Mouse (Mus musculus) heart, embryonic 16.5 days (tissue): Measurements from ENCODE around the gene P3h3. TPM values are rescaled to one million over a fixed set of nuclear protein-coding genes. Genes with fewer than 3 reads are reported as not detected.
"Not testable (repeated sequence)": the region's sequence is repeated elsewhere in the genome, so short reads cannot be mapped to it uniquely, and the experiment has no call there.

Experiments
- ATAC-seq: fragments of 200-750 bp; cut with Nextera tagmentation; replicated peaks from 2 replicates; pipeline ENCODE4 v1.8.0; 2017; ENCODE audit warnings: moderate number of reproducible peaks; ENCODE audit not compliant: insufficient read depth, low FRiP score; ENCODE audit errors: extremely low read depth
- H3K27ac ChIP-seq: fragments of 300-500 bp; sonication (generic); 2 replicates; pipeline ENCODE4 v1.5.1; 2014; ENCODE audit warnings: mild to moderate bottlenecking, low read length, control low read depth, moderate library complexity
- H3K27me3 ChIP-seq: fragments of 300-500 bp; sonication (generic); 2 replicates; pipeline ENCODE4 v1.6.1; 2014; ENCODE audit warnings: low read length, mixed read lengths; ENCODE audit not compliant: control insufficient read depth, insufficient read depth
- H3K36me3 ChIP-seq: fragments of 300-500 bp; sonication (generic); 2 replicates; pipeline ENCODE4 v1.6.1; 2014; ENCODE audit not compliant: control insufficient read depth, insufficient read depth
- H3K4me1 ChIP-seq: fragments of 300-500 bp; sonication (generic); 2 replicates; pipeline ENCODE4 v1.6.1; 2014; ENCODE audit warnings: low read length, mixed read lengths; ENCODE audit not compliant: control insufficient read depth, insufficient read depth
- H3K4me2 ChIP-seq: fragments of 300-500 bp; sonication (generic); 2 replicates; pipeline ENCODE4 v1.6.1; 2014; ENCODE audit warnings: low read depth, mild to moderate bottlenecking, control low read depth, low read length
- H3K4me3 ChIP-seq: fragments of 300-500 bp; sonication (generic); 2 replicates; pipeline ENCODE4 v1.5.1; 2014; ENCODE audit warnings: mild to moderate bottlenecking, control low read depth, low read length
- H3K9ac ChIP-seq: fragments of 300-500 bp; sonication (generic); 2 replicates; pipeline ENCODE4 v1.6.1; 2014; ENCODE audit warnings: low read length, control low read depth
- H3K9me3 ChIP-seq: fragments of 300-500 bp; sonication (generic); replicated peaks from 2 replicates; pipeline ENCODE4 v1.6.1; 2016; ENCODE audit warnings: low read length; ENCODE audit not compliant: control insufficient read depth
- WGBS: fragments of 180-500 bp; shearing (Covaris S2); extraction: QIAGEN DNeasy Blood & Tissue Kit; methylation state at CpG from one replicate; pipeline ENCODE4 v1.1.7; 2014; 5-methylcytosine and 5-hydroxymethylcytosine counted together
- polyA plus RNA-seq: library from polyadenylated mRNA; unstranded; fragments of >200 nt; fragmentation: Nextera tagmentation; extraction: Ambion mirVana; gene quantifications from 2 replicates; pipeline ENCODE4 v1.2.1, GENCODE M21; 2015

P3h3 gene
- polyA plus RNA-seq, 1 experiment from 2014 or later = 12.3 TPM

DNA sequence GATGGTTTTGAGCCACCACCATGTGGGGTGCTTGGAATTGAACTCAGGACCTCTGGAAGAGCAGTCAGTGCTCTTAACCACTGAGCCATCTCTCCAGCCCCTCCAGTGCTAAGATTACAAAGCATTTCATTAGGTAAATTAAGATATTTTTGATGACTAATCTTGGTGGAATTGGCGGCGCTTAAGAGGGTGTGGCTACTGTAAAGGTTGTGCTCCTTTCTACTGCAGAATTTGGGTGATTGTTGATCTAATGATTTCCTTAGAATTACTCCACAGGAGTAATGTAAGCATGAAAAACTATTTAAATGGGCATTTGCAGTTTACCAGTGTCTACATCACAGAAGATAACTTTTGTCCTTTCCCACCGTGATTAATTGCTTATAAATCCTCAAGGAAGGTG lies 53.2 kb downstream of the P3h3 start:
- H3K4me1 ChIP-seq = peaks cover 31% of the 10 kb centered on the region
- H3K4me3 ChIP-seq = no peak overlapping the region
- H3K27me3 ChIP-seq = no peaks in the 10 kb centered on the region
- H3K27ac ChIP-seq = no peak overlapping the region
- H3K9ac ChIP-seq = no peak overlapping the region
- 82% methylated on average over 3 of the region's 3 CpGs for WGBS
- no peaks in the 10 kb centered on the region for H3K36me3 ChIP-seq
- no peaks in the 10 kb centered on the region for H3K9me3 ChIP-seq
- H3K4me2 ChIP-seq = no peak overlapping the region
- no peak for ATAC-seq

DNA sequence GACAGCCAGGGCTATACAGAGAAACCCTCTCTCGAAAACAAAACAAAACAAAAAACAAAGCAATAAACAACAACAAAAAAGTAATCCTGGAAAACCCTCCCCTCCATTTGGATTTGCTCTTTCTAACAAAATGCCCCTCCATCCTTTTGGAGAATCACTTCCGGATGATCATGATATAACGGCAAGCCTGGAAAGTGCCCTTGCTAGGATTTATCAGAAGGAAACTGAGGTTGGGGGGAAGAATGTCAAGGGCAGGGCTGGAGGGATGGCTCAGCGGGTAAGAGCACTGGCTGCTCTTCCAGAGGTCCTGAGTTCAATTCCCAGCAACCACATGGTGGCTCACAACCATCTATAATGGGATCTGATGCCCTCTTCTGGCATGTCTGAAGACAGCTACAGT lies 53.9 kb downstream of the P3h3 start:
- not testable (repeated sequence) for ATAC-seq, H3K4me2 ChIP-seq, H3K9ac ChIP-seq, H3K36me3 ChIP-seq, H3K4me3 ChIP-seq, H3K9me3 ChIP-seq, H3K27me3 ChIP-seq, H3K27ac ChIP-seq
- 94% methylated on average over 4 of the region's 4 CpGs for WGBS
- peaks cover 29% of the 10 kb centered on the region for H3K4me1 ChIP-seq

DNA sequence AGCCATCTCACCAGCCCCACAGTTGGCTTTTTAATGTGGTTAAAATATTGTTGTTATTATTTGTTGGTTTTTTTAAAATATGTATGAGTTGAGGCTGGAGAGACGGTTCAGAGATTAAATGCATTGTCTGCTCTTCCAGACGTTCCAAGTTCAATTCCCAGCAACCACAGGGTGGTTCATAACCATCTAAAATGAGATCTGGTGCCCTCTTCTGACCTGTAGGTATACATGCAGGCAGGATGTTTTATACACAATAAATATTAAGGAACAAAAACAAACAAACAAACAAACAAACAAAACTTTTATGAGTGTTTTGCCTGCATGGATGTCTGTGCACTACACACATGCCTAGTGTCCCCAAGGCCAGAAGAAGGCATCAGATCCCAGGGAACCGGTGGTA lies 54.5 kb downstream of the P3h3 start:
- H3K9ac ChIP-seq = no peak overlapping the region
- H3K9me3 ChIP-seq = no peaks in the 10 kb centered on the region
- no peak overlapping the region for H3K4me2 ChIP-seq
- H3K27ac ChIP-seq = no peak overlapping the region
- 79% methylated on average over 3 of the region's 3 CpGs for WGBS
- no peak overlapping the region for H3K4me3 ChIP-seq
- no peak for ATAC-seq
- H3K4me1 ChIP-seq = peaks cover 26% of the 10 kb centered on the region
- H3K27me3 ChIP-seq = no peaks in the 10 kb centered on the region
- H3K36me3 ChIP-seq = no peaks in the 10 kb centered on the region

DNA sequence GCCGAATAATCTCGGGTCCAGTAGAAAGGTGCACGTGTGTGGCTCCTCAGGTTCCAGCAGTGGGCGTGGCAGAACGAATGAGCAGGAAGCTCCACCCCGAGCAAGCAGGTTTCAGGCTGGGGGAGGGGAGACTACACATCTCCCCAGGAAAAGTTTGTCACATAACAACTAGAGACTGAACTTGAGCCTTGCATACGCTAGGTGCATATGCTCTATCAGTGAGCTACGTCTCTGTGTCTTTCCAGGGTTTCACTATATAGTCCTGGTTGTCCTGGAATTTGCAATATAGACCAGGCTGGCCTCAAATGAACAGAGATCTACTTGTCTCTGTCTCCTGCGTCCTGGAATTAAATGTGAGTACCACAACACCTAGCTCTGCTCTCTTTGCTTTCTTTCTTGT lies 55.2 kb downstream of the P3h3 start:
- H3K4me2 ChIP-seq = peak overlapping the region; percentile 51
- WGBS = 21% methylated on average over 5 of the region's 9 CpGs
- ATAC-seq, H3K27ac ChIP-seq, H3K9me3 ChIP-seq, H3K36me3 ChIP-seq, H3K27me3 ChIP-seq: not testable (repeated sequence)
- H3K4me3 ChIP-seq = peak overlapping the region; percentile 15; the same call in 1 of the 2 replicates
- H3K4me1 ChIP-seq = peaks cover 20% of the 10 kb centered on the region
- 0 out of 2 replicates have a peak overlapping the region, but pooled peaks have one; percentile 26 for H3K9ac ChIP-seq

DNA sequence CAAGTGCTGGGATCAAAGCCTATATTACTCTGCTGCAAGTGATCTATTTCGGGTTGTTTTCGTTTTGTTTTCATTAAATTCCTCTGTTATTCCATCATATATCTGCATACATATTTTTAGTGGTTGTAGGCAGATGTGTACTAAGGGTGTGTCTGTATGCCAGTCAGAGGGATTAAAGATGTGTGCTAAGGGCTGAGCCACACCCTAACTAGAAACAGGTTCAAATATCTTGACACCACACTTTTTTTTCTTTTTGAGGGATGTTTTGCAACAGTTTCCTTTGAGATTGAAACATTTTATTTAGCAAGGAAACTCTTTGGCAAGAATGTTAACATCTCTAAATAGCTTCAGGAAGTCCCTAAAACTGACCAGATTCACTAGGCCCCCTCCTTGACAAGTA lies 61.4 kb downstream of the P3h3 start:
- no peak for ATAC-seq

DNA sequence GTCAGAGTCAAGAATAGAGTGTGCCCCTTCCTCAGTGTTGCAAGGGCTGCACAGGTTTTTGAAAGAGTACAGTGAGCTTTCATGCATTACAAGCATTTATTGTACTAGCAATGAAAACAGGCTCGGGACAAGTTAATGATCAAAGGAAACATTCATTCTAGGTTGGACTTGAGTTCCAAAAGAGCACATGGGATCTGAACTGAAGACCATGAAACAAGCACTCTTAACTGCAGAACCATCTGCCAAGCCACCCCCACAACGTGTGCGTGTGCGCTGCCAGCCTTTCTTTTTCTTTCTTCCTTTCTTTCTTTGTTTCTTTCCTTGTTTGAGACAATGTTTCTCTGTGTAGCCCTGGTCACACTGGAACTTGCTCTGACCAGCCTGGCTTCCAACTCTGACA lies 61.8 kb downstream of the P3h3 start:
- no peak overlapping the region for H3K27ac ChIP-seq
- no peak overlapping the region for H3K4me2 ChIP-seq
- no peak for ATAC-seq
- 78% methylated on average over 4 of the region's 4 CpGs for WGBS
- H3K9ac ChIP-seq = no peak overlapping the region
- H3K4me3 ChIP-seq = no peak overlapping the region
- H3K27me3 ChIP-seq = no peaks in the 10 kb centered on the region
- H3K9me3 ChIP-seq = no peaks in the 10 kb centered on the region
- no peaks in the 10 kb centered on the region for H3K4me1 ChIP-seq
- H3K36me3 ChIP-seq = no peaks in the 10 kb centered on the region

More for the DNA sequence above, 61.4 kb downstream of the P3h3 start:
- Histone ChIP-seq H3K9me3 (no peaks in the 10 kb centered on the region), H3K36me3 (no peaks in the 10 kb centered on the region), H3K27me3 (no peaks in the 10 kb centered on the region), H3K27ac (no peak overlapping the region), H3K9ac (no peak overlapping the region), H3K4me2 (no peak overlapping the region), H3K4me1 (no peaks in the 10 kb centered on the region), H3K4me3 (no peak overlapping the region)
- WGBS = 77% methylated on average over 2 of the region's 2 CpGs

DNA sequence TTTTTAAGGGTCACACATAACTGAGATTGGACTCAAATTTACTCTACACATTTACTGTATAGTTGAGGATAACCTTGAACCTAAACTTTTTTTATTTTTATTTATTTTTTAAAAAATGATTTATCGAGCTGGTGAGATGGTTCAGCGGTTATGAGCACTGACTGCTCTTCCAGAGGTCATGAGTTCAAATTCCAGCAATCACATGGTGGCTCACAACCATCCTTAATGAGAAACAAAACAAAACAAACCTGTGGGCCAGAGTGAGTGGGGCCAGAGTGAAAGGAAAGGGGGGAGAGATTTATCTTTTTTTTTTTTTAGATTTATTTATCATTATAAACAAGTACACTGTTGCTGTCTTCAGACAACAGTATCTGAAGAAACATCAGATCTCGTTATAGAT lies 65.6 kb downstream of the P3h3 start:
- no peak for ATAC-seq
- no peak overlapping the region for H3K9ac ChIP-seq
- H3K4me3 ChIP-seq = no peak overlapping the region
- H3K4me1 ChIP-seq = no peaks in the 10 kb centered on the region
- H3K4me2 ChIP-seq = no peak overlapping the region
- H3K27ac ChIP-seq = no peak overlapping the region
- H3K36me3 ChIP-seq = no peaks in the 10 kb centered on the region
- WGBS = 76% methylated on average over 3 of the region's 3 CpGs
- no peaks in the 10 kb centered on the region for H3K27me3 ChIP-seq
- no peaks in the 10 kb centered on the region for H3K9me3 ChIP-seq

Other genes starting within 250 kb of the P3h3 start
- gene C1s2, start 221.7 kb downstream of the P3h3 start, polyA plus RNA-seq = 0.05 and 0.06 TPM in 2 replicates
- 50.1 and 54.2 TPM in 2 replicates for gene Lpcat3, start 194.7 kb downstream of the P3h3 start, polyA plus RNA-seq
- 125 and 133 TPM in 2 replicates for gene Emg1, start 145.6 kb downstream of the P3h3 start, polyA plus RNA-seq
- 347 and 355 TPM in 2 replicates for gene Phb2, start 145.4 kb downstream of the P3h3 start, polyA plus RNA-seq
- gene Ptpn6, start 119.0 kb downstream of the P3h3 start, polyA plus RNA-seq = 14.6 and 31.3 TPM in 2 replicates
- gene Grcc10, start 116.4 kb downstream of the P3h3 start, polyA plus RNA-seq = 429 and 447 TPM in 2 replicates
- gene Gm45234, start 101.7 kb downstream of the P3h3 start, polyA plus RNA-seq = not detected in 2 replicates
- 9.4 and 10.4 TPM in 2 replicates for gene Atn1, start 101.2 kb downstream of the P3h3 start, polyA plus RNA-seq
- 3.7 and 4.3 TPM in 2 replicates for gene Eno2, start 88.1 kb downstream of the P3h3 start, polyA plus RNA-seq
- 2.5 and 5.7 TPM in 2 replicates for gene Lrrc23, start 78.0 kb downstream of the P3h3 start, polyA plus RNA-seq
- 7.4 and 9.2 TPM in 2 replicates for gene Spsb2, start 49.1 kb downstream of the P3h3 start, polyA plus RNA-seq
- 1,525 and 1,576 TPM in 2 replicates for gene Tpi1, start 43.5 kb downstream of the P3h3 start, polyA plus RNA-seq
- gene Usp5, start 28.3 kb downstream of the P3h3 start, polyA plus RNA-seq = 104 and 112 TPM in 2 replicates
- gene Cdca3, start 28.2 kb downstream of the P3h3 start, polyA plus RNA-seq = 126 and 136 TPM in 2 replicates
- gene Gnb3, start 17.5 kb downstream of the P3h3 start, polyA plus RNA-seq = 3.8 and 4.2 TPM in 2 replicates
- 2.4 and 2.7 TPM in 2 replicates for gene Gpr162, start 6.2 kb upstream of the P3h3 start, polyA plus RNA-seq
- gene Cd4, start 30.5 kb upstream of the P3h3 start, polyA plus RNA-seq = 0.25 and 2.1 TPM in 2 replicates
- gene Lag3, start 54.0 kb upstream of the P3h3 start, polyA plus RNA-seq = 1.1 and 1.7 TPM in 2 replicates
- gene Ptms, start 62.4 kb upstream of the P3h3 start, polyA plus RNA-seq = 203 and 265 TPM in 2 replicates
- gene Mlf2, start 73.6 kb upstream of the P3h3 start, polyA plus RNA-seq = 387 and 398 TPM in 2 replicates
- 141 and 145 TPM in 2 replicates for gene Cops7a, start 107.8 kb upstream of the P3h3 start, polyA plus RNA-seq
- gene Pianp, start 138.9 kb upstream of the P3h3 start, polyA plus RNA-seq = 0.54 and 0.70 TPM in 2 replicates
- gene Zfp384, start 151.4 kb upstream of the P3h3 start, polyA plus RNA-seq = 8.7 and 9.6 TPM in 2 replicates
- 77.5 and 89.0 TPM in 2 replicates for gene Ing4, start 182.0 kb upstream of the P3h3 start, polyA plus RNA-seq
- gene Acrbp, start 191.9 kb upstream of the P3h3 start, polyA plus RNA-seq = 8.0 TPM in 2 replicates
- gene Lpar5, start 210.2 kb upstream of the P3h3 start, polyA plus RNA-seq = 0.55 and 1.6 TPM in 2 replicates
- gene Chd4, start 238.2 kb upstream of the P3h3 start, polyA plus RNA-seq = 50.6 and 63.0 TPM in 2 replicates